In the genomic region with DNA sequence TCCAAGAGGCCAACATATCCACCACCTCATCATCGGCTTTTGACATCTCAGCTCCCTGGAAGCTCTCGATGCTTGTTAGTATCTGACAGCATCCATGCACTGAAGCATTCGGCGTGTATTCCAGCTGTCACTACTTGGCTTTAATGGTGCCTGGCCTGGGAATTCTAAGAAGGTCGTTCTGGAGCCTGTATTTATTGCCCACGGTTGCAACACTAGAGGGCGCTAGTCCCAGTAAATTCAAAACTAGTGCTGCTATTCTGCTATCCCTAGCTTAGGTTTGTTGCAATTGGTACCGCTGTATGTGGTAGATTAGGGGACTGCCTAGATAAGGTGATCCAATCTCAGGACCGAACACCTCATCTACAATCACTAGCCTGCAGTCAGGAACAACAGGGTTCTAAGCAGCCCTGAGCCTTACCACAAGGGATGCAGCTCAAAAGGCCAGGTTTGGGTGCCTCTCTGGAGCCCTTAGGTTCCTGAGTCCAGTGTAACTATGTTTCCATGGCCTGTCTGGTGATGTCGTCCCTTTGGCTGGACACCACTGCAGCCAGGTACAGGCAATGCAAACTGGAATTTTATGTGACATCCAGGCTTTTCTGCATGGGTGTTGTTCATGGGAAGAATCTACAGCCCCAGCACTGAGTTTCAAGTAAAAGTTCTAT, we compare ENCODE assay signal across 8 mouse cellular contexts.
A peak's percentile ranks its signal among the peaks of the same experiment; 100 is the strongest.
DNase-seq lines count a peak whose midpoint lies in the region; ATAC-seq and TF ChIP-seq lines count a peak whose summit lies in the region.

No protein-coding gene starts in this region.

- H3K27me3 ChIP-seq in forebrain, embryonic 14.5 days (replicated peaks; ENCODE audit: control insufficient read depth, insufficient read depth, low read length): no peaks in the 10 kb centered on the region
- no peaks in the 10 kb centered on the region for H3K27me3 ChIP-seq in forebrain, embryonic 12.5 days
- no peaks in the 10 kb centered on the region for H3K27me3 ChIP-seq in thymus, adult 2 months (ENCODE audit: control insufficient read depth, insufficient read depth, low read length)
- no peaks in the 10 kb centered on the region for H3K27me3 ChIP-seq in hindbrain, embryonic 12.5 days

- no peak overlapping the region for H3K4me3 ChIP-seq in forebrain, embryonic 14.5 days (ENCODE audit: low read depth, low read length)
- H3K4me3 ChIP-seq in forebrain, embryonic 12.5 days (replicated peaks): no peak overlapping the region
- H3K4me3 ChIP-seq in thymus, adult 2 months (ENCODE audit: control insufficient read depth, insufficient read depth, low read length): no peak overlapping the region
- no peak overlapping the region for H3K4me3 ChIP-seq in hindbrain, embryonic 12.5 days

- TF ChIP-seq CTCF in thymus, adult 2 months (IDR thresholded peaks at IDR 0.05; ENCODE audit: borderline replicate concordance, control insufficient read depth, extremely low read depth, insufficient read depth, low read length, poor library complexity): no peak

- H3K4me2 ChIP-seq in forebrain, embryonic 14.5 days (ENCODE audit: low read length): no peak overlapping the region
- H3K4me2 ChIP-seq in forebrain, embryonic 12.5 days: no peak overlapping the region
- H3K4me2 ChIP-seq in hindbrain, embryonic 12.5 days (replicated peaks): no peak overlapping the region

- H3K9me3 ChIP-seq in forebrain, embryonic 14.5 days (replicated peaks; ENCODE audit: control insufficient read depth, low read length): no peaks in the 10 kb centered on the region
- no peaks in the 10 kb centered on the region for H3K9me3 ChIP-seq in forebrain, embryonic 12.5 days
- no peaks in the 10 kb centered on the region for H3K9me3 ChIP-seq in hindbrain, embryonic 12.5 days (replicated peaks)

- no peak for ATAC-seq in forebrain, embryonic 14.5 days
- no peak for ATAC-seq in forebrain, embryonic 12.5 days (ENCODE audit: low FRiP score)
- peak; percentile 76 for ATAC-seq in common myeloid progenitor, adult 5-6 weeks (replicated peaks; ENCODE audit: low read depth, poor library complexity, severe bottlenecking)
- ATAC-seq in hindbrain, embryonic 12.5 days (ENCODE audit: low FRiP score): 0 out of 2 replicates have a peak, but pooled peaks have one; percentile 22

- peak; percentile 65 for DNase-seq in forebrain, embryonic 14.5 days (ENCODE audit: low spot score)
- peak; percentile 31 for DNase-seq in thymus, adult 2 months
- no peak for DNase-seq in thymus, adult 18-20 months
- peak; percentile 55 for DNase-seq in lung, postnatal 25 days (ENCODE audit: low spot score)
- no peak for DNase-seq in frontal cortex, postnatal 14 days (ENCODE audit: low spot score in 2 of 2)

- WGBS in forebrain, embryonic 14.5 days: 41% methylated on average over 10 of the region's 10 CpGs
- 39% methylated on average over 10 of the region's 10 CpGs for WGBS in forebrain, embryonic 12.5 days
- 52% methylated on average over 10 of the region's 10 CpGs for WGBS in thymus, adult 2 months
- 42% methylated on average over 10 of the region's 10 CpGs for WGBS in hindbrain, embryonic 12.5 days

- no peaks in the 10 kb centered on the region for H3K4me1 ChIP-seq in forebrain, embryonic 14.5 days (ENCODE audit: control insufficient read depth, insufficient read depth, low read length)
- H3K4me1 ChIP-seq in forebrain, embryonic 12.5 days: no peaks in the 10 kb centered on the region
- no peaks in the 10 kb centered on the region for H3K4me1 ChIP-seq in thymus, adult 2 months (replicated peaks; ENCODE audit: control insufficient read depth, insufficient read depth, low read length)
- no peaks in the 10 kb centered on the region for H3K4me1 ChIP-seq in hindbrain, embryonic 12.5 days

- H3K9ac ChIP-seq in forebrain, embryonic 14.5 days (ENCODE audit: low read length): no peak overlapping the region
- no peak overlapping the region for H3K9ac ChIP-seq in forebrain, embryonic 12.5 days
- H3K9ac ChIP-seq in hindbrain, embryonic 12.5 days: no peak overlapping the region

- H3K36me3 ChIP-seq in forebrain, embryonic 14.5 days (ENCODE audit: control insufficient read depth, insufficient read depth, low read length): no peaks in the 10 kb centered on the region
- no peaks in the 10 kb centered on the region for H3K36me3 ChIP-seq in forebrain, embryonic 12.5 days (replicated peaks)
- no peaks in the 10 kb centered on the region for H3K36me3 ChIP-seq in thymus, adult 2 months (ENCODE audit: control insufficient read depth, insufficient read depth, low read length)
- H3K36me3 ChIP-seq in hindbrain, embryonic 12.5 days: no peaks in the 10 kb centered on the region

- no peak overlapping the region for H3K27ac ChIP-seq in forebrain, embryonic 14.5 days (ENCODE audit: low read depth, low read length)
- H3K27ac ChIP-seq in forebrain, embryonic 12.5 days: no peak overlapping the region
- H3K27ac ChIP-seq in thymus, adult 2 months (ENCODE audit: control insufficient read depth, insufficient read depth, low read length): no peak overlapping the region
- H3K27ac ChIP-seq in hindbrain, embryonic 12.5 days: no peak overlapping the region

- no peak for TF ChIP-seq POLR2A in thymus, adult 2 months (IDR thresholded peaks at IDR 0.05; ENCODE audit: control insufficient read depth, extremely low read depth, insufficient read depth, low read length, poor library complexity)

Comparison
In these comparisons a context has a peak if more than half of its experiments do, and no peak if none do; other contexts are left out.
1. DNase-seq: peak in forebrain, embryonic 14.5 days (single experiment), thymus, adult 2 months (single experiment) and lung, postnatal 25 days (single experiment); none in thymus, adult 18-20 months (0 of 2) and frontal cortex, postnatal 14 days (0 of 2).
2. ATAC-seq: peak in common myeloid progenitor, adult 5-6 weeks (single experiment) and hindbrain, embryonic 12.5 days (single experiment); none in forebrain, embryonic 14.5 days (single experiment) and forebrain, embryonic 12.5 days (single experiment).